Mouse (Mus musculus) activated CD4-positive, CD25-positive, alpha-beta regulatory T cell, adult 4 months (primary cell): ENCODE measurements around the gene 4931414P19Rik. TPM values are rescaled to one million over a fixed set of nuclear protein-coding genes. Genes with fewer than 3 reads are reported as not detected.

Experiments used
- ATAC-seq: one replicate; pipeline ENCODE4 v1.8.0; 2017
- polyA plus RNA-seq, 2 experiments: library from polyadenylated mRNA; unstranded; fragments of 100-300 nt; shearing (Covaris generic); gene quantifications; one replicate each; pipeline ENCODE4 v1.2.1; 2017

The 4931414P19Rik gene
- polyA plus RNA-seq, 2 experiments from 2014 or later, result 2.3 TPM

GRCm38 (mm10) chr14:54582536-54582935 is 23.3 kb downstream of the 4931414P19Rik start:
- no peak for ATAC-seq

GRCm38 (mm10) chr14:54579638-54580037 is 26.2 kb downstream of the 4931414P19Rik start:
- no peak for ATAC-seq

- ATAC-seq, result peak; percentile 80
These were observed 27.7 kb downstream of the 4931414P19Rik start for GRCm38 (mm10) chr14:54578063-54578462.

GRCm38 (mm10) chr14:54577089-54577982 is 28.5 kb downstream of the 4931414P19Rik start, which contains the start of gene Ajuba:
Ajuba (minus strand) TSS chr14:54577558.
- ATAC-seq, result no peak

- no peak for ATAC-seq
These were observed 29.3 kb downstream of the 4931414P19Rik start for GRCm38 (mm10) chr14:54576241-54577088.

- ATAC-seq, result no peak
These were observed 30.2 kb downstream of the 4931414P19Rik start for GRCm38 (mm10) chr14:54575631-54576030.

GRCm38 (mm10) chr14:54575031-54575430 is 30.8 kb downstream of the 4931414P19Rik start:
- ATAC-seq, result no peak

GRCm38 (mm10) chr14:54574253-54574652 is 31.5 kb downstream of the 4931414P19Rik start:
- ATAC-seq, result no peak

GRCm38 (mm10) chr14:54572790-54573736 is 32.7 kb downstream of the 4931414P19Rik start:
- no peak for ATAC-seq

- no peak for ATAC-seq
These were observed 33.7 kb downstream of the 4931414P19Rik start for GRCm38 (mm10) chr14:54572122-54572521.

GRCm38 (mm10) chr14:54569451-54570392 is 36.1 kb downstream of the 4931414P19Rik start:
- ATAC-seq, result no peak

GRCm38 (mm10) chr14:54568694-54569414 is 36.9 kb downstream of the 4931414P19Rik start:
- no peak for ATAC-seq

GRCm38 (mm10) chr14:54560527-54561242 is 45.1 kb downstream of the 4931414P19Rik start:
- ATAC-seq, result no peak

GRCm38 (mm10) chr14:54557330-54557729 is 48.5 kb downstream of the 4931414P19Rik start:
- ATAC-seq, result no peak

- peak; percentile 77 for ATAC-seq
These were observed 51.6 kb downstream of the 4931414P19Rik start, which contains the start of gene Haus4 for GRCm38 (mm10) chr14:54553975-54554769. Haus4 (minus strand) TSS chr14:54554616.

GRCm38 (mm10) chr14:54553454-54553974 is 52.3 kb downstream of the 4931414P19Rik start:
- ATAC-seq, result no peak

- ATAC-seq, result no peak
These were observed 61.1 kb downstream of the 4931414P19Rik start for GRCm38 (mm10) chr14:54544703-54545102.

- ATAC-seq, result no peak
These were observed 65.0 kb downstream of the 4931414P19Rik start for GRCm38 (mm10) chr14:54540771-54541170.
